Mouse (Mus musculus) bone marrow, adult 2 months (tissue): ENCODE data around the gene Gm7903.
"Not testable (repeated sequence)": the region's sequence is repeated elsewhere in the genome, so short reads cannot be mapped to it uniquely, and the experiment has no call there.

Source experiments
- CTCF ChIP-seq: fragments of 200-500 bp; IDR thresholded peaks from 2 replicates; pipeline ENCODE4 v1.5.1; 2011; ENCODE audit warnings: low read length, control low read depth; ENCODE audit not compliant: control insufficient read depth, insufficient read depth
- POLR2A ChIP-seq: fragments of 200-500 bp; IDR thresholded peaks from 2 replicates; pipeline ENCODE4 v1.6.1; 2011; ENCODE audit warnings: low read depth, mild to moderate bottlenecking, control low read depth, low read length, borderline replicate concordance; ENCODE audit not compliant: control insufficient read depth

DNA sequence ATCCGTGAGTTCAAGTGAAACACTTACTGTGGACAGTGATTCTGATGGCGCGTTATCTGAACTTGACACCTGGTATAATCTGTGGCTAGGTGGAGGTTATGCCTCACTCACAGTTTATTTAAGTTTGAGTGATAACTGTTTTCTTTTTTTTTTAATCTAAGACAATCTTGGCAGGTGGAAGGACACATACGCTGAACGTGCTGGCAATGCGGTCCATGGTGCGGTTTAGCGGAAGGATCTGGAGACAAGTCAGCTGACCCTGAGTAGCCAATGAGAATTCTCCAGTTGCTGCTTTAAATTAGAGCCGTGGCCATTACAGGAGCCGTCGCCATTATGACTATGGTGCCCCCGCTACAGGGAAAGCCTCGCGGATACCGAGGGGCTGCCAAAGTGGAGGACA is at the start of gene Gm7903:
- TF ChIP-seq POLR2A, CTCF: not testable (repeated sequence)
